Mouse (Mus musculus): ENCODE results near the gene Mapkapk5. TPM values are rescaled to one million over a fixed set of nuclear protein-coding genes. Genes with fewer than 3 reads are reported as not detected.

The Mapkapk5 gene
- polyA plus RNA-seq, 1 experiment from 2014 or later: 27.4 TPM

GRCm38 (mm10) chr5:121549196-121549595 lies 3.5 kb upstream of the Mapkapk5 start:
- WGBS (ENCODE audit: insufficient replicate concordance): 78% methylated on average over 7 of the region's 7 CpGs
- DNase-seq: no peak
- Histone ChIP-seq H3K9me3 (replicated peaks) (no peaks in the 10 kb centered on the region), H3K4me3 (replicated peaks) (no peak overlapping the region), H3K36me3 (no peaks in the 10 kb centered on the region), H3K4me1 (replicated peaks) (peaks cover 39% of the 10 kb centered on the region), H3K4me2 (no peak overlapping the region), H3K27me3 (no peaks in the 10 kb centered on the region), H3K9ac (no peak overlapping the region), H3K27ac (no peak overlapping the region)
- ATAC-seq (ENCODE audit: low read depth): no peak

GRCm38 (mm10) chr5:121547084-121547483 lies 1.4 kb upstream of the Mapkapk5 start:
- peak overlapping the region; percentile 98 for H3K9ac ChIP-seq
- H3K9me3 ChIP-seq (replicated peaks): no peaks in the 10 kb centered on the region
- peak overlapping the region; percentile 92 for H3K27ac ChIP-seq
- DNase-seq (peak; percentile 36), ATAC-seq (ENCODE audit: low read depth) (peak; percentile 62)
- H3K36me3 ChIP-seq: no peaks in the 10 kb centered on the region; the same call in 1 of the 2 replicates
- peaks cover 52% of the 10 kb centered on the region for H3K4me1 ChIP-seq (replicated peaks)
- peak overlapping the region; percentile 68 for H3K4me2 ChIP-seq
- no peaks in the 10 kb centered on the region for H3K27me3 ChIP-seq
- H3K4me3 ChIP-seq (replicated peaks): peak overlapping the region; percentile 100
- WGBS (ENCODE audit: insufficient replicate concordance): 62% methylated on average over 3 of the region's 3 CpGs

DNA sequence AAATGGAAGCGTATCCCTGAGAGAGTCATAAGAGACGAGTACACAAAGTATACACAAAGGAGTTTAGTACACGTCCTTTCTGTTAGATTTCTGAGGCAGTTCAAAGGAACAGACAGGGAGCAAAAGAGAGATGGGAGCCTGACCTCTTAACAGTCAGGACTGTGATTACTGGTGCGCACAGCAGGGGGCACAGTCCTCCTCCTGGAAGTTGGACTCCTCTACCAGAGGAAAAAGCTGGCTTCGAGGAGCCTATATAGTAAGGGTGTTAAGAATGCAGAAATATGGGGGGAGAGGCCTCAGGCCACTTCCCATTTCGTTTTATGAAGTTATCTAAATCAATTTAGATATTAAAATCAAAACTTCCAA lies 808 bp upstream of the Mapkapk5 start:
- Histone ChIP-seq H3K4me3 (replicated peaks) (peak overlapping the region; percentile 100), H3K27me3 (no peaks in the 10 kb centered on the region), H3K4me1 (replicated peaks) (peaks cover 57% of the 10 kb centered on the region), H3K9me3 (replicated peaks) (no peaks in the 10 kb centered on the region), H3K36me3 (no peaks in the 10 kb centered on the region; the same call in 1 of the 2 replicates), H3K4me2 (peak overlapping the region; percentile 68), H3K9ac (peak overlapping the region; percentile 98), H3K27ac (peak overlapping the region; percentile 92)
- peak; percentile 63 for DNase-seq
- ATAC-seq (ENCODE audit: low read depth): no peak
- WGBS (ENCODE audit: insufficient replicate concordance): 12% methylated on average over 6 of the region's 6 CpGs

GRCm38 (mm10) chr5:121544910-121545792 lies 554 bp downstream of the Mapkapk5 start, which contains the start of the genes Adam1a and Gm42878:
Gene Adam1a, minus strand, starts transcription at chr5:121545482.
Gene Gm42878, minus strand, starts transcription at chr5:121545482.
- H3K27me3 ChIP-seq: no peaks in the 10 kb centered on the region
- H3K4me2 ChIP-seq: peak within 1 kb of the TSS; percentile 93
- no peaks in the 10 kb centered on the region for H3K9me3 ChIP-seq (replicated peaks)
- peaks cover 2% of the 10 kb centered on the region; the same call in 1 of the 2 replicates for H3K36me3 ChIP-seq
- H3K4me1 ChIP-seq (replicated peaks): peaks cover 65% of the 10 kb centered on the region
- H3K4me3 ChIP-seq (replicated peaks): peak within 1 kb of the TSS; percentile 100
- H3K27ac ChIP-seq: peak within 1 kb of the TSS; percentile 92
- DNase-seq (no peak), ATAC-seq (ENCODE audit: low read depth) (peak; percentile 74)
- H3K9ac ChIP-seq: peak within 1 kb of the TSS; percentile 98
- under 1% methylated on average over 63 of the region's 97 CpGs for WGBS (ENCODE audit: insufficient replicate concordance)

- peak overlapping the region; percentile 93 for H3K4me2 ChIP-seq
- no peaks in the 10 kb centered on the region for H3K9me3 ChIP-seq (replicated peaks)
- 75% methylated on average over 3 of the region's 3 CpGs for WGBS (ENCODE audit: insufficient replicate concordance)
- H3K4me1 ChIP-seq (replicated peaks): peaks cover 62% of the 10 kb centered on the region
- peak overlapping the region; percentile 100 for H3K4me3 ChIP-seq (replicated peaks)
- no peaks in the 10 kb centered on the region for H3K27me3 ChIP-seq
- H3K9ac ChIP-seq: peak overlapping the region; percentile 35; the same call in 1 of the 2 replicates
- peaks cover 13% of the 10 kb centered on the region; the same call in 1 of the 2 replicates for H3K36me3 ChIP-seq
- DNase-seq (no peak), ATAC-seq (ENCODE audit: low read depth) (no peak)
- H3K27ac ChIP-seq: no peak overlapping the region
Measured at GRCm38 (mm10) chr5:121543370-121543769, 2.3 kb downstream of the Mapkapk5 start.

DNA sequence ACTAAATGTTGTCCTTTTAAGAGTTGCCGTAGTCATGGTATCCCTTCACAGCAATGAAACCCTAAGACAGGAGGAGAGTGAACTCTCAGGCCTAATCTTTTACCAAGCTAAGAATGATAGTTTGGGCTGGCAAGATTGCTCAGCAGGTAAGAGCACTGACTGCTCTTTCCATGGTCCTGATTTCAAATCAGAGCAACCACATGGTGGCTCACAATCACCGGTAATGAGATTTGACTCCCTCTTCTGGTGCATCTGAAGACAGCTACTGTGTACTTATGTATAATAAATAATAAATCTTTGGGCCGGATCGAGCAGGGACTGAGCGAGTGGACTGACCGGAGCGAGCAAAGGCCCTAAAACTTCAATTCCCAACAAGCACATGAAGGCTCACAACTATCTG lies 4.5 kb downstream of the Mapkapk5 start:
- DNase-seq: no peak
- Histone ChIP-seq H3K36me3 (peaks cover 31% of the 10 kb centered on the region), H3K4me1 (replicated peaks) (peaks cover 57% of the 10 kb centered on the region), H3K27me3 (no peaks in the 10 kb centered on the region), H3K4me2 (no peak overlapping the region), H3K27ac (no peak overlapping the region), H3K9me3 (replicated peaks) (no peaks in the 10 kb centered on the region), H3K4me3 (replicated peaks) (no peak overlapping the region), H3K9ac (no peak overlapping the region)
- WGBS (ENCODE audit: insufficient replicate concordance): 85% methylated on average over 7 of the region's 7 CpGs
- no peak for ATAC-seq (ENCODE audit: low read depth)

GRCm38 (mm10) chr5:121540066-121540465 lies 5.6 kb downstream of the Mapkapk5 start:
- 90% methylated on average over 5 of the region's 5 CpGs for WGBS (ENCODE audit: insufficient replicate concordance)
- no peaks in the 10 kb centered on the region for H3K27me3 ChIP-seq
- no peak overlapping the region for H3K4me3 ChIP-seq (replicated peaks)
- peaks cover 43% of the 10 kb centered on the region for H3K36me3 ChIP-seq
- H3K27ac ChIP-seq: no peak overlapping the region
- H3K9me3 ChIP-seq (replicated peaks): no peaks in the 10 kb centered on the region
- no peak for DNase-seq
- peaks cover 68% of the 10 kb centered on the region for H3K4me1 ChIP-seq (replicated peaks)
- no peak overlapping the region for H3K9ac ChIP-seq
- no peak overlapping the region for H3K4me2 ChIP-seq
- no peak for ATAC-seq (ENCODE audit: low read depth)

DNA sequence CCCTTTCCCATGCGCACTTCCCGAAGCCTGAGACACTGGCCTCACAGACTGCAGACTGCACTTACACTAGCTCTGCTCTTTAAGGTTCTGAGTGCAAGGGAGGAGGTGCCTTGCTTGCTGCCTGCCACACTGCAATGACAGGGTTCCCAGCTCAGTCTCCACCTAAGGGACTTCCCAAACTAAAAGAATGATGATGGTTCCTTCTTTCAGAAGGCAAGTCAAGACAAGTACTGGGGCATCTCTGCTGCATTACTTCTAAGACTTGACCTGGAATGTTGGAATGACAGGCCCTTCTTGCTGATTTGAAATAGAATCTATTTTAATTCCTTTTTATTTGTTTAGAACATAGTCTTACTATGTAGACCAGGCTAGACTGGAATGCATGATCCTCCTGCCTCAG lies 8.1 kb downstream of the Mapkapk5 start:
- no peak for DNase-seq
- Histone ChIP-seq H3K4me3 (replicated peaks) (no peak overlapping the region), H3K36me3 (peaks cover 66% of the 10 kb centered on the region), H3K27me3 (no peaks in the 10 kb centered on the region), H3K4me2 (no peak overlapping the region), H3K27ac (no peak overlapping the region), H3K9me3 (replicated peaks) (no peaks in the 10 kb centered on the region), H3K4me1 (replicated peaks) (peaks cover 55% of the 10 kb centered on the region), H3K9ac (0 out of 2 replicates have a peak overlapping the region, but pooled peaks have one; percentile 10)
- ATAC-seq (ENCODE audit: low read depth): no peak
- 89% methylated on average over 2 of the region's 2 CpGs for whole genome bisulfite sequencing (ENCODE audit: insufficient replicate concordance)

GRCm38 (mm10) chr5:121536921-121537555 lies 8.7 kb downstream of the Mapkapk5 start:
- peak overlapping the region; percentile 84; the same call in 1 of the 2 replicates for H3K27ac ChIP-seq
- H3K4me3 ChIP-seq (replicated peaks): no peak overlapping the region
- peaks cover 72% of the 10 kb centered on the region for H3K36me3 ChIP-seq
- WGBS (ENCODE audit: insufficient replicate concordance): 75% methylated on average over 7 of the region's 7 CpGs
- no peak overlapping the region for H3K9ac ChIP-seq
- ATAC-seq (ENCODE audit: low read depth): no peak
- peaks cover 50% of the 10 kb centered on the region for H3K4me1 ChIP-seq (replicated peaks)
- H3K27me3 ChIP-seq: no peaks in the 10 kb centered on the region
- no peaks in the 10 kb centered on the region for H3K9me3 ChIP-seq (replicated peaks)
- H3K4me2 ChIP-seq: no peak overlapping the region
- no peak for DNase-seq

GRCm38 (mm10) chr5:121535116-121535515 lies 10.6 kb downstream of the Mapkapk5 start:
- WGBS (ENCODE audit: insufficient replicate concordance): 25% methylated on average over 3 of the region's 3 CpGs
- Histone ChIP-seq H3K4me2 (peak overlapping the region; percentile 58), H3K4me1 (replicated peaks) (peaks cover 37% of the 10 kb centered on the region), H3K27me3 (no peaks in the 10 kb centered on the region), H3K9me3 (replicated peaks) (no peaks in the 10 kb centered on the region), H3K4me3 (replicated peaks) (peak overlapping the region; percentile 24), H3K27ac (peak overlapping the region; percentile 84), H3K36me3 (peaks cover 86% of the 10 kb centered on the region), H3K9ac (peak overlapping the region; percentile 55)
- peak; percentile 54 for DNase-seq
- ATAC-seq (ENCODE audit: low read depth): peak; percentile 94

DNA sequence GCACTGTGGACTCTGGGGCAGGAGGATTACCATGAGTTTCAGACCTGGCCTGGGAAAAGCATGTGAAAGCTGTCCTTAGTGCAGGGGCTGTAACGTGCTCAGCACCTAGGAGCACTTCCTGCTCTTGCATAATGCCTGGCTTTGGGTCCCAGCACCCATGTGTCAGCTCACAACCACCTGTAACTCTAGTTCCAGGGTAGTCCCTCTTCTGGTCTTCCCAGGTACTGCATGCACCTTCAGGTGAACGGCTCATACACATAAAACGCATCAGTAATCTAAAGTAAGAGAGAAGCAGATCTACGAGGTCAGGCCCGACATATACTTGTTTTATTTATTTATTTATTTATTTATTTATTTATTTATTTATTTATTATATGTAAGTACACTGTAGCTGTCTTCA lies 11.2 kb downstream of the Mapkapk5 start:
- 78% methylated on average over 5 of the region's 5 CpGs for WGBS (ENCODE audit: insufficient replicate concordance)
- Histone ChIP-seq H3K4me1 (replicated peaks) (peaks cover 37% of the 10 kb centered on the region), H3K9me3 (replicated peaks) (no peaks in the 10 kb centered on the region), H3K27me3 (no peaks in the 10 kb centered on the region), H3K4me2 (no peak overlapping the region), H3K36me3 (peaks cover 91% of the 10 kb centered on the region), H3K27ac (peak overlapping the region; percentile 84), H3K9ac (no peak overlapping the region), H3K4me3 (replicated peaks) (no peak overlapping the region)
- DNase-seq (no peak), ATAC-seq (ENCODE audit: low read depth) (no peak)
